Mouse (Mus musculus): Measurements from ENCODE around the gene Pif1.

The Pif1 gene

DNA sequence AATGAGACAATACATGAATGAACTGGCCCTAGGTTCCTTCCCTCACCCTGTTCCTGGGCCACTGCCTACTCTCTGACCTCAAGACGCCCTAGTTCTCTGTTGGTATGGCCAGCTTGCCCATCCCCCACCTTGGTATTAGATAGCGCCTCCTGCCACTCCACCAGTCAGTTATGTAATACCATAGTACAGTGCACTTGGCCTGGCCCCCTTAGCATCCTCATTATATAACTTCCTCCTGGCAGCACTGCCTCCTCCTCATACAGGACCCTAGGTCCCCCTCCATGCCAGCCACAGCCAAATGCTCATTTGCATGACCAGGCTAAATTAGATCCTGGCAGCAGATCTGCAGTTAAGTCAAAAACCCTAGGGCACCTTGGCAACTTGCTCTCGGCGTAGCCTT lies 25.9 kb upstream of the Pif1 start:
- peak; percentile 11; the same call in 1 of the 2 replicates for ATAC-seq (ENCODE audit: low TSS enrichment)

DNA sequence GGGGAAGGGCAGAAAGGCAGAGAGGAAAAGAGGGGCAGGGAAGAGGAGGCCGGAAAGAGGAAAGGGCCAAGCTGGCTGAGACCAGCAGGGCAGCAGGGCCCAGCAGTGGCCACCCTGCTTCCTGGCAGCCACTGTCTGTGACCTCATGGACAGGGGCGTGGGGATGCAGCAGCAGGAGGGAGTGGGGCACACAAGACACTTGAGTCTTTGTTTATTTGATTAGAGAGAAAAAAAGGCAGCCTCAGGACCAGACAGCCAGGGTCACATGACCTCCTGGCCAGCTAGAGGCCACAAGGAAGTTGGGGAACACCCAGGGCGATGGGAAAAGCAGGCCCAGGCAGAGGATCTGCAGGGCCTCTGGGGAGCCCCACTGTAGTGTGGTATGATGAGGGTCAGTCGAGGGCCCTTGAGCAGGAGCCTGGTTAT lies 24.9 kb upstream of the Pif1 start:
- peak; percentile 80 for ATAC-seq (ENCODE audit: low TSS enrichment)

DNA sequence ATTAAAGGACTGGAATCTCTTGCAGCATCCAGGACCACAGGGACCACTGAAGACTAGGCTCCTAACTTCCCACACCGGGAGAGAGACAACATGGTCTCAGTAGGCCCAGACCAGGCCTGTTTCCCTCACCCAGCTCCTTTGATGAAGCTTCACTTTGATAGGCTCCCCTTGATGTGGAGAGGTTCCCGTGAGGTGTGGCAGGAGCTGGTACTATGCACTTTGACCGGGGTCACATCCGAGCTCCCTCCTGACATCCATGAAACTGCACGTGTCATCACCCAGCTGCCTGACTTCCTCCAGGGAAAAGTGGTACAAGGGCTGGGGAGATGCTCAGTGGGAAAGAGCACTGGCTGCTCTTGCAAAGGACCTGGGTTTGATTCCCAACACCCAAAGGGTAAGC lies 23.9 kb upstream of the Pif1 start:
- no peak for ATAC-seq (ENCODE audit: low TSS enrichment)

DNA sequence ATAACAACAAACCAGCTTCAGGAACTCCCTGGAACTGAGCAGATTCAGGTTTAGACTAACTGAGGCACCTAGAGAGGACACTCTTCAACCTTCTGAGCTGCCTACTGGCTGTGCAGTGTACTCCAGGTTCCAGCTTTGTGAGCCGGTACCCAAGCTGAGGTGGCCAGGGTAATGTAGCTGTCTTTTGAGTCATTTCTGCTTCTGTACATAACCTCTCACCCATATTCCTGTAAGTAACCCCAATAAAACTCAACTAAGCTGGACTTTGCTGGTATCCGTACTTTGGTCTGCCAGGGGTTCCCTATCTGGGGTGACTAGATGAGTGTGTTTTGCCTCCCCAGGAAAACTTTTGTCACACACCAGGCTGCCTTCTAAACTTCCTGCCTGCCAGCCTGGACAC lies 22.3 kb upstream of the Pif1 start:
- no peak for ATAC-seq (ENCODE audit: low TSS enrichment)

DNA sequence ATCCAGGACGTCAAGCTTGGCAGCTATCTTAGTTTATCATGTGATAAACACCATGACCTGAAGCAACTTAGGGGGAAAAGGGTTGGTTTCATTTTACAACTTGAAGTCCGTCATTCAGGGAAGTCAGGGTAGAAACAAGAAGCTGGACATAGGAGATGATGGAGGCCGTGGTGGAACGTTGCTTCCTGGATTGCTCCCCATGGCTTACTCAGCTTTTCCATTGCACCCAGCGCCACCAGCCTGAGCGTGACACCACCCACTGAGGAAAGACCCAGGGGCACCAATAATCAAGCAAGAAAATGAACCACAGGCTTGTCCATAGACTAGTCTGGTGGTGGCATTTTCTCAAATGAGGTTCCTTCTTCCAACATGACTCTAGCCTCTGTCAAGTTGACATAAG lies 18.2 kb upstream of the Pif1 start:
- no peak for ATAC-seq (ENCODE audit: low TSS enrichment)

DNA sequence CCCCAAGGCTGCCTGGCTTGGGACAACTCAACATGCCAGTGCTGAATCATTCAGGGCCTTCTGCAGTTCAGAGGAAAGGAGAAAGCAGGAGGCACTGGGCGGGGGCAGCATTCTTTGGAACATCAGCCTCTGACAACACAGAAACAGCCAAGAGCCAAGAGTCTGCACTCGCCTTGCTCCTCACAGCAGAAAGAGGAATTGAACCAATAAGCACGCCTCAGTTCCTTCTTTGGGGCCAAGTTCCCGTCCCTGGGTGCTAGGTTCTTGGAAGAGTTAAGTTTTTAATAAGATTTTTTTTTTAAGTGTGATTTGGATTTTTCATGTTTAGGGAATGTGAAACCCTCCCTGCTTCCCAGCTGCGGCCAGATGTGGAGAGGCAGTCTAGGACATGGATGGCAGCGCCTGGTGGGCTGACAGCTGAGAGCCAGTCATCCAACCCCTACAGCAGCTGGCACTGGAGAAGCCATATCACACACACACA lies 17.4 kb upstream of the Pif1 start:
- ATAC-seq (ENCODE audit: low TSS enrichment) = no peak

DNA sequence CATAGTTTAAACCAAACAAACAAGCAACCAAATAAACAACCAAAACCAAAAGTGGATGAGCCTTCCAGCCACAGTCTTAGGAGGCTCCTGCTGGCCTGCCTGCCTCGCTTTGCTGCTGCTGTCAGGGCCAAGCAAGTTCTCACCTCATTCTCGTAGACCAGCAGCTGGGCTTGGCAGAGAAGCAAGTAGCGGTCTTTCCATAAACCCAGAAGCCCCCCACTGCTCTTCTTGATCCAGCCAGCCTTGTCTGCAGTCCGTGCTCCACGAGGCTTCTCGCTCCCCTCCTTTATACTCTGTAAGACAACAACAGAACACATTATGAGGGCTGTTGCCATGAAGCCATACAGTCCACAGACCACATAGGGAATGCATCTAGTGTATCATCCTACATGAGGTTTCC lies 14.1 kb upstream of the Pif1 start:
- ATAC-seq (ENCODE audit: low TSS enrichment) = no peak

DNA sequence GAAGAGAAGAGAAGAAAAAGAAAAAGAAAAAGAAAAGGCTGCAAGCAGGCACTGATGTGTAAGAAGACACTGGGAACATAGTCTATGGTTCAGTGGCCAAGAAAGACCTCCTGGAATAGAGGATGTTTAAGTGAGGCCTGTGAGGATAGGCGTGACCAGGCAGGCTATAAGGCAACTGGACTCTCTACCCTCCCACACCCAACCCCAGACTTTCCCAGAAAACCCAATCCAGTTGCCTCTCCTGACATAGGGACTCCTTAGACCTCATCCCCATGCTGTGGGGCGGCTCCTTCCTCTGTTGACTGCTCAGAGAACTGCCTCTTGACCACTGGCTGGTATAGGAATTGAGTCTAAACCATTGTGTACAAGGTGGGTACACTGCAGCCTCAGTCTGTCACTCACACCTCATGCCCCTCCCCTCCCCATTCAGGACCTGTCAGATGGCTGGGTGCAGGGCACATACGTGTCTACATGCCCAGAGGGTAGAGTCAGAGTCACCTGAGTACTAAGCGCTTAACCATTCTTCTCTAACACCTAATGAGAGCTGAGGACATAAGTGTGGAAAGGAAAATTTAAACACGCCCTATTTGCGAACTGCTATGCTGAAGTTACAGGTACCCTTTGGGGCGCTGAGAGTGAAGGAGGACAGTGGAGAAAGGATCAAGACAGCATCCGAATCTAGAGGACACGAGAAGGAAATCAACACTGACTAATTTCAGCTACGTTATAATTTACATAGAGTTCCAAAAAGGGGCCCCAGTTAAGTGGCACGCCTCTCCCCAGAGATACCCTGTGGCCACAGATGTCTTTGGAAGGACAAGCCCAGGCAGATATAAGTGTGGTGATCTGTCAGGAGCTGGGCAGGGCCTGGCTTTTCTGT lies 12.2 kb upstream of the Pif1 start:
- no peak for ATAC-seq (ENCODE audit: low TSS enrichment)

DNA sequence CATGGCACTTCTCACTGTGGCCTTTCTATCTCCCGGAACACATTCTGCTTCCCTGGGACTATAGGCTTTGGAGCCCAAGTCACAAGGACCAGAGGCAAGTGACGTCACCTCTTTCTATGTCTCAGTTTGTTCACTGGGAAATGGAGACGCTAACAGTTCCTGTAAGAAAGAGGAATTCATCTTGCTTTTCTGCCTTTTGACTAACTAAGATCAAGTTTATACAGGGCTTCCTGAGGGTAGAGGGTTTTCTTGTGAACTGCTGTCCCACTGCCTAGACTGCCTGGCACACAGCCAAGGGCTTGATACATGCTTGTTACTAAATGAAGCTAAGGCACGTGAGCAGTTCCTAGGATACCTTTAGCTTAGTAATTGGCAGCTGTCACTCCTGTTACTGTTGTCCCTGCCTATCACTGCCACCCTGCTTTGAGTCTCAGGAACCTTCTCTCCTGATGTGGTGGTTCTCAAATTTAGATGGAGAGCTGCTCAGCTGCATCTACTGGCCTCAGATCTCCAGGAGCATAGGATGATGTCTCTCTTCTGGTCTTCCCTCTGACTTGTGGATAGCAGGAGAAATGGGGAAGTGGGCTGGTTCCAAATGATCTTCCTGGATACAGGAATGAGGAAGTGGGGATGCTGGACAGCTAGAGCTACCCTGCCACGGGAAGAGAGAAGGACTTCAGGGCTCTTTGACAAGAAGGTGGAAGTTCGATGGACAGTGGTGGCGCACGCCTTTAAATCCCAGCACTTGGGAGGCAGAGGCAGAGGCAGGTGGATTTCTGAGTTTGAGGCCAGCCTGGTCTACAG lies 11.4 kb upstream of the Pif1 start:
- ATAC-seq (ENCODE audit: low TSS enrichment) = no peak

DNA sequence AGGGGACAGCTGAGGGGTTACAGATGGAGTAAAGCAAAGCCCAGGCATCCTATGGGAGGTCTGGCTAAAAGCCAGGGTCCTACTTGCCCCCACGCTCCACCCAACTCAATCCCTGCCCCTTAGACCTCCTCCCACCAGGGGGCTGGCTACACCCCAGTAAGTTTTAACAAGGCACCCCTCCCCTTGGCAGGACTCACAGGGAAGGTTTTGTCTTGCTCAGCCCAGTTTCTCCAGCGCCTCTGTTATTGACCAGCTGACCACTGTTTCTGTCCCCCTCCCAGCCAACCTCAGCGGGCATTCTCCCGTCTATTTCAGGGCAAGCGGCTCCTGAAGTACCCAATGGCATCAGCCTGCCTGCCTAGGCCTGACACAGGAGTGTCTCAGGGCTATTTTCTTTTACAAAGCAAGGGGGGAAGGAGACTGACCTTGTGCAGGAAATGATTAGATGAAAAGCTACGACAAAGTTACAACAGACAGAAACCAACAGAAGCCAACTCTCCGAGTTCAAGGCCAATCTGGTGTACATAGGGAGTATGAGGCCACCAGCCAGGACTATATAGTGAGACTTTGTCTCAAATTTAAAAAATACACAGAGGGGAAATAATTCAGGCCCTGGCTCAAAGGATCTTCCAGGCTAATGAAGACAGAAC lies 10.0 kb upstream of the Pif1 start:
- ATAC-seq (ENCODE audit: low TSS enrichment) = no peak

DNA sequence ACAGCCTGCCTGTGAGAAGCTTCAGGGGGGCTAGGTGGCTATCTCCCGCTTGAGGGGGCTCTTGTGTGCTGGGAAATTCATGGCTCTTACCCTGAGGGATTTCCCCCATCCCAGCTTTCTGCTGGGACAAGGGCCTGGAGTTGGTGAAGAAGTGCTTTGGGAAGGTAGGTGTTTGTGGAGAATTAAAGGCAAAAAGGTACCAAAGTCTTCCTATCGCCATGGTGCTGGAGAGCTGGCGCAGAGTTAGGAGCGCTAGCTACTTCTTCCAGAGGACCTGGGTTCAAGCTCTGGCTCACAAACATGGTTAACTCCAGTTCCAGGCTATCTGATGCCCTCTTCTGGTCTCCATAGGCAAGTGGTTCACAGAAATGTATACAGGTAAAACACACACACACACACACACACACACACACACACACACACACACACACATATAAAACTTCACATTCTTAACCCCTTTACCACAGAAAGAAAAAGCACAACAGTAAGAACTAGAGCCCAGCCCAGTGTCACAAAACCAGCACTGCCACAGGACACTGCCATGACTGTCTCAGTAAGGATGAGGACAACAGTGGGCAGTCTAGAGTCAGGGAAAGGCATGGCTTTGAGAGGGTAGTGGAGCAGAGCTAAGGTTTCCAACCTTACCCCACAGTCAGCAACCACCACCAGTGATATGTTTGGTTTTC lies 9.3 kb upstream of the Pif1 start:
- no peak for ATAC-seq (ENCODE audit: low TSS enrichment)

DNA sequence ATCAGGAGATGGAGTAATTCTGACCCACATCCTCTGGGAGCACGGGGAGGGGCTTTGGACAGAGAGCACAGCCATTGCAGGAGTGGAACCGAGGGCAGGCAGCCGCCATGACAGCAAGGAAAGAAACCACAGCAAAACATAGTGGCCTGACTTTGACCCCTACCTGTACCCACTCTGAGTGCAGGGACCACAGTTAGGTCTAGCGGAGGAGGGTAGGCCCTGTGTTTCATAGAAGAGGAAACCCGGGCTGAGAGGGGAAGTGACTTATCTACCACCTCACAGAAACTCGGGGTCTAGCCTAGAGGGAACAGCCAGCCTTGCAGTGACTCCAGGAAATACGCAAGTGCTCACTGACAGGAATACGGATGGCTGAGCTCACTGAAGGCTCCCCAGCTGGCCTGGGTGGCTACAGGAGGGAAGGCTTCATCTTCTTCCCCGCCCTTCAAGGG lies 8.1 kb upstream of the Pif1 start:
- no peak for ATAC-seq (ENCODE audit: low TSS enrichment)

DNA sequence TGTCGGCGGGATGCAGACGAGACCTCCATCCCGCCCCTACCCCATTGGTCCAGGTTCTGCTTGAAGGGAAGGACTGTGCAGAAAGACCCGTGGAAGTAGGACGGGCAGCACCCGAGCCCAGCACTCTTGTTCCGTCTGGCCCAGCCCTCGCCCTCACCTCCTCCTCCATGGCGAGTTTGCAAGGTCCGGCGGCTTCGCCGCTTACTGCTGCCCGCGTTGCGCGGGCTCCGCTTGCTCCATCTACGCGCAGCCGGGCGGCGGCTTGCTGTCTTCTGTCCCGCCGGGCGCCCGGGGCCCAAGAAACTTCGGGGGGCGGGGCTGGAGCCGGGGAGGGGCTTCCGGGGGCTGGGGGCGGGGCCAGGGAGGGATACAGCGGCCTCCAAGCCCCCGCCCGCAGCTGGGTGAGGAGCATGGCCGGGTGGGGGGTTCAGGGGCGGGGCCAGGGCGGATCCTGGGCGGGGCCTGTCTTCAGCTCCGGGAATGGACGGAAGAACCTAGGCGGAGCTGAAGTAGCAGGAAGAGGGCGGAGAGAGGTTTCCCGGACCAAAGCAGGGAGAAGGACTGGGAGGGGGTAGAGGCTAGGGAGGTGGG lies 7.1 kb upstream of the Pif1 start, which contains the start of gene Plekho2:
Gene Plekho2, minus strand, starts transcription at position 260 of the 591 bp plus-strand sequence.
- ATAC-seq (ENCODE audit: low TSS enrichment) = peak; percentile 87

DNA sequence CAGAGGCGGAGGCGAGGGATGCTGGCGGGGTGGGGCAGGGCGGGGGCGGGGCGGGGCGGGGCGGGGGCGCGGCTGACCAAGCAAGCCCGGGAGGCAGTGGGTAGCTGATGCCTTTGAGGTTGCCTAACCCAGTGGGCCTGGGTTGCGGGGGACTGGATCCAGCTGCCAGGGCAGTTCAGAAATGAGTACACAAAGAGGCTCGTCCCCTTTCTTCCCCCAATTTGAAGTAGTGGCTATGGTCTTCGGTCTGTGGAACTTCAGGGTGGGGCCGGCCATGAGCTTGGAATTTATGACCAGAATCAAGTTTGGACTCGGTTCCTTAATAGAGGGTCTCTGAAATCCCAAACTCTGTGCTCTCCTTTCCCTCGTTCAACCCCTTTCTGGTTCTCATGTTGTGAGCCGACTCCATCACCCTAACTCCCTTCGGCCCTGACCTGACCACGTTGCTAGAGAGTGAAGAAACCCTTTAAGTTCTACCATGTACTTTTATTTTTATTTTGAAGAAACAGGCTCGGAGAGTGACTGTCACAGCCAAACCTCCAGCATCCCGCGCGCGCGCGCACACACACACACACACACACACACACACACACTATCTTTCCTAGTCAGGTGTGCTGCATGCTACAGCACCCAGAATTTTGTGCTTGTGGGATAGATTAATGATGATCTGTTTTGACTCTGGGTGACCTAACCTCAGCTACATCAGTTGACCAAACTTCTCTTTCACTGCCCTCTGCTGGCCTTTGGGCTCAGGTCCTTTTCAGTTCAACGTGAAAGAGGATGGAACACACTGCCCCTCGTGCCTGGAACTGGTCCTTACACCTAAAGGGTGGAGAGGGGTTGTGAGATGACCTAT lies 6.3 kb upstream of the Pif1 start:
- peak; percentile 62 for ATAC-seq (ENCODE audit: low TSS enrichment)

DNA sequence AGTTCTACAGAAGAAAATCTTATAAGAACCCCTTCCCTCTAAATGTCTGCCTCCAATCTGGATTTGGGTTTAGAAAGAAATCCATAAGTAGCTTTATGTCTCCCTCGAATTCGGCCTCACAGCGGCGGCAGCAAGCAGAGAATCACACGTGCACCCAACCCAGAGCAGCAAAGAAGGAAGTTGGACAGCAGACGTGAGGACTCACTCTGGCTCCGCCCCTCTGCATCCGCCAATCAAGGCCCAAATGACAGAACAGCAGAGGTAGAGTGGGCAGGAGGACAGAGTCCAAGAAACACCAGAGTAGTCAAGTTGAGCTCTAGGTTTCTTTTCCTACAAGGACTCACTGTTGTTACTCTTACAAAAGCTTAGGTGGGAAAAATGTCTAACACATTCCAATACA lies 3.9 kb upstream of the Pif1 start:
- ATAC-seq (ENCODE audit: low TSS enrichment) = no peak

DNA sequence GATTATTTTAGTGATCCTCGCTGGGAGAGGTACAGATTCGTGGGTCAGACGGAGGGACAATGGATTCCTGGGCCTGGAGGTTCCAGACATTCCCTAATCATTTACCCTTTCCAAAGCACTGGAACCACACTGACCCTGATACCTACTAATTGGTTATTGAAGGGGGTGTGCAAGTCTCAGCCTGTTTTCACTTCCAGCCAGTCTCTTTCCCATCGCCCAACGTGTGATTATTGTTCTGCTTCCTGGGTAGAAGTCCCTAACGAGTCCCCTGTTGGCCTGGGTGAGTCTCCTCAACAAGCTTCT lies 261 bp downstream of the Pif1 start:
- ATAC-seq (ENCODE audit: low TSS enrichment) = no peak

DNA sequence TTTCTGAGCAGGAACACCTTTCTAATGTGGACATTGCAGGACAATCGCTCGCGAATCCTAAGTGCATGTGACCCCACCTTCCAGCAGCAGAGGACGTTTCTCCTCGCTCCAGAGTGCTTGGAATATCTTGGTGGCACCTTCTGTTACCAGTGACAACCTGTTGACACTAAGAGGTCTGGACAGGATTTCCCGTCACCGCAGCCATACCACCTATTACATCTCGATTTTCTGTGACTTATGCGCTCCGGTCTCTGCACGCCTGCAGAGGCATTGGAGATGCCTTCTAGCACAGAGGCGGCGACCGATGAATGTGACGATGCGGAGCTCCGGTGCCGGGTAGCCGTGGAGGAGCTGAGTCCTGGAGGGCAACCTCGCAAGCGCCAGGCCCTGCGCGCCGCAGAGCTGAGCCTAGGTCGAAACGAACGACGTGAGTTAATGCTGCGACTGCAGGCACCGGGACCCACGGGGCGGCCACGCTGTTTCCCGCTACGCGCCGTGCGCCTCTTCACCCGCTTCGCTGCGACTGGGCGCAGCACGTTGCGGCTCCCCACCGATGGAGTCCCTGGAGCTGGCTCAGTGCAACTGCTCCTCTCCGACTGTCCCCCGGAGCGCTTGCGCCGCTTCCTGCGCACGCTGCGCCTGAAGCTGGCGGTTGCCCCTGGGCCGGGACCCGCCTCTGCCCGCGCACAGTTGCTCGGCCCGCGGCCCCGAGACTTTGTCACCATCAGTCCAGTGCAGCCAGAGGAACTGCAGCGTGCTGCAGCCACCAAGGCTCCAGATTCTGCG lies 806 bp downstream of the Pif1 start:
- ATAC-seq (ENCODE audit: low TSS enrichment) = peak; percentile 72; the same call in 1 of the 2 replicates

DNA sequence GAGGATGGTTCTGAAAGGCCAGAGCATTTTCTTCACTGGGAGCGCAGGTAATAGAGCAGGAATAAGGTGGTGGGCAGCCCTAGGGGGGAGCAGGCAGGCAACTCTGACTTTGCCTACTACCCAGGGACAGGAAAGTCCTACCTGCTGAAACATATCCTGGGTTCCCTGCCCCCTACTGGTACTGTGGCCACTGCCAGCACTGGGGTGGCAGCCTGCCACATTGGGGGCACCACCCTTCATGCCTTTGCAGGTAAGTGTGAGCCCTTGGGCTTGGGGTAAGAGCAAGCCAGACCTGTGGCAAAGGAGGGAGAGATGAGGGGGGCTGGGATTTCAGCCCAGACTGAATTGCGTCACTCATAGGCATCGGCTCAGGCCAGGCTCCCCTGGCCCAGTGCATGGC lies 2.1 kb downstream of the Pif1 start:
- ATAC-seq (ENCODE audit: low TSS enrichment) = no peak

DNA sequence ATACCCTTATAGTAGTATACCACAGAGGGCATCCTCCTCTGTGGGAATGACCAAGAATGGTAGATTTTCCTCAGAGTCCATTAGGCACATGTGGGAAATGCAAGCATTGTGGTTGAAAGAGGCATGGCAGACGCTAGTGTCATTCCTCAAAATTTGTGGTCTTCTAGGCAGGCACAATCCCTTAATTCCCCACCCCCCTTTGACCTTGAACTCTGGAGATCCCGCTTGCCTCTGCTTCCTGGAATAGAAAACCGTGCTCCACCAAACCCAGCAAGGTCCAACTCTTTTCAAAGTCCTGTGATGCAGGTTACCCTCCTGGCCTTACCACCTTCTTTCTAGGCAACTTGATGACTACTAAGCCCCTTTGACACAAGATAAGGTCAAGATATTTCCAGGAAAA lies 5.8 kb downstream of the Pif1 start:
- no peak for ATAC-seq (ENCODE audit: low TSS enrichment)

DNA sequence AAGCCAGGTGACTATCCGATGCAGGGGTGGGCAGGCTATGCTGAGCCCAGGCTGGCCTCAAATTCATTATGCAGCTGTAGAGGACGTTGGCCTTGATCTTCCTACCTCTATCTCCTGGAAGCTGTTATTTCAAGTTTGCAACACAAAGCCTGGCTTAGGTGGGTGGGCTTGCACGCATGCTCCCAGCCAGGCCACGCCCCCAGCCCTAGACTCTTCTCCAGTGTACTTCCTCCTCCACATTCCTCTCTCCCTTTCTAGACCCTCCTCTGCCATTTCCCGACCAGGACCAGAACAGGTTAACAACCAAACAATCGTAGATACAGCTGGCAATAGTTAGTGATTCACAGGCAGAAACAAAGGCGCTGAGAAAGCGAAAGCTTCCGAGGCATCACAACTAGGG lies 6.6 kb downstream of the Pif1 start:
- ATAC-seq (ENCODE audit: low TSS enrichment) = no peak

Data from frontal cortex, adult (tissue).